Mouse (Mus musculus) left cerebral cortex, adult 11 months (tissue): ENCODE measurements around the gene Capn11.

Experiments used
- DNase-seq: peaks from one replicate; pipeline ENCODE4 v3.0.0; 2022; ENCODE audit warnings: low spot score

Gene Capn11

GRCm38 (mm10) chr17:45681588-45681987 is 22.5 kb upstream of the Capn11 start:
- no peak for DNase-seq

- DNase-seq = peak; percentile 65
These were observed 21.4 kb upstream of the Capn11 start for GRCm38 (mm10) chr17:45680391-45680980.

- DNase-seq = no peak
These were observed 19.0 kb upstream of the Capn11 start for GRCm38 (mm10) chr17:45678106-45678505.

- no peak for DNase-seq
These were observed 13.5 kb upstream of the Capn11 start for GRCm38 (mm10) chr17:45672598-45672997.

GRCm38 (mm10) chr17:45671821-45672220 is 12.7 kb upstream of the Capn11 start:
- DNase-seq = no peak

GRCm38 (mm10) chr17:45667986-45668385 is 8.9 kb upstream of the Capn11 start:
- DNase-seq = no peak

- DNase-seq = no peak
These were observed 8.4 kb upstream of the Capn11 start for GRCm38 (mm10) chr17:45667481-45667880.

- no peak for DNase-seq
These were observed 7.0 kb upstream of the Capn11 start for GRCm38 (mm10) chr17:45666091-45666490.

GRCm38 (mm10) chr17:45664608-45665007 is 5.5 kb upstream of the Capn11 start:
- DNase-seq = no peak

- peak; percentile 47 for DNase-seq
These were observed 4.2 kb upstream of the Capn11 start for GRCm38 (mm10) chr17:45663106-45663919.

GRCm38 (mm10) chr17:45655820-45656219 is 3.3 kb downstream of the Capn11 start:
- no peak for DNase-seq

GRCm38 (mm10) chr17:45653233-45653632 is 5.9 kb downstream of the Capn11 start:
- DNase-seq = no peak

- DNase-seq = no peak
These were observed 14.9 kb downstream of the Capn11 start for GRCm38 (mm10) chr17:45644185-45644584.

- no peak for DNase-seq
These were observed 16.4 kb downstream of the Capn11 start for GRCm38 (mm10) chr17:45642701-45643100.

GRCm38 (mm10) chr17:45641981-45642380 is 17.1 kb downstream of the Capn11 start:
- no peak for DNase-seq

GRCm38 (mm10) chr17:45638596-45639295 is 20.4 kb downstream of the Capn11 start:
- no peak for DNase-seq

GRCm38 (mm10) chr17:45634033-45634432 is 25.1 kb downstream of the Capn11 start:
- DNase-seq = no peak

GRCm38 (mm10) chr17:45631940-45632339 is 27.2 kb downstream of the Capn11 start:
- no peak for DNase-seq

- DNase-seq = no peak
These were observed 28.1 kb downstream of the Capn11 start for GRCm38 (mm10) chr17:45630992-45631391.

GRCm38 (mm10) chr17:45629861-45630694 is 29.0 kb downstream of the Capn11 start:
- peak; percentile 57 for DNase-seq

- no peak for DNase-seq
These were observed 30.0 kb downstream of the Capn11 start for GRCm38 (mm10) chr17:45628885-45629855.
